Mouse (Mus musculus) C2C12 (cell line): ENCODE measurements around the gene Crtap. TPM values are rescaled to one million over a fixed set of nuclear protein-coding genes. Genes with fewer than 3 reads are reported as not detected.
"Not testable (repeated sequence)": the region's sequence is repeated elsewhere in the genome, so short reads cannot be mapped to it uniquely, and the experiment has no call there.

Experiments
- H3K27me3 ChIP-seq: one replicate; pipeline ENCODE4 v1.6.1; 2011; ENCODE audit not compliant: control insufficient read depth, insufficient read depth, insufficient read length
- H3K36me3 ChIP-seq: one replicate; pipeline ENCODE4 v1.6.1; 2011; ENCODE audit not compliant: control insufficient read depth, insufficient read depth
- H3K4me3 ChIP-seq: one replicate; pipeline ENCODE4 v1.5.1; 2011; ENCODE audit warnings: mild to moderate bottlenecking, control low read depth; ENCODE audit not compliant: poor library complexity, insufficient read depth, severe bottlenecking
- H3K79me2 ChIP-seq: one replicate; pipeline ENCODE4 v1.6.1; 2011; ENCODE audit not compliant: control insufficient read depth, insufficient read depth
- H3K79me3 ChIP-seq: one replicate; pipeline ENCODE4 v1.6.1; 2011; ENCODE audit warnings: low read depth, control low read depth
- H3ac ChIP-seq: one replicate; pipeline ENCODE3; 2011; ENCODE audit warnings: low read depth; ENCODE audit not compliant: control insufficient read depth, insufficient read length
- CEBPB ChIP-seq: IDR thresholded peaks from one replicate; pipeline ENCODE4 v1.6.1; 2011; ENCODE audit warnings: low read depth, mild to moderate bottlenecking, control low read depth, moderate library complexity
- CTCF ChIP-seq: IDR thresholded peaks from one replicate; pipeline ENCODE4 v1.5.1; 2011; ENCODE audit not compliant: control insufficient read depth, insufficient read depth, insufficient read length
- FOSL1 ChIP-seq: IDR thresholded peaks from one replicate; pipeline ENCODE4 v1.8.0; 2011; ENCODE audit warnings: mild to moderate bottlenecking, low read length; ENCODE audit not compliant: poor library complexity, insufficient read depth, severe bottlenecking
- MAX ChIP-seq: IDR thresholded peaks from one replicate; pipeline ENCODE4 v1.6.1; 2011; ENCODE audit warnings: mild to moderate bottlenecking, control low read depth
- MYOD1 ChIP-seq: IDR thresholded peaks from one replicate; pipeline ENCODE4 v1.6.1; 2011; ENCODE audit warnings: low read depth; ENCODE audit not compliant: control insufficient read depth, insufficient read length
- MYOG ChIP-seq: IDR thresholded peaks from one replicate; pipeline ENCODE4 v1.6.1; 2011; ENCODE audit not compliant: control insufficient read depth, insufficient read length; ENCODE audit errors: extremely low read depth
- USF1 ChIP-seq: IDR thresholded peaks from one replicate; pipeline ENCODE4 v1.6.1; 2011; ENCODE audit warnings: low read depth, mild to moderate bottlenecking, control low read depth, moderate library complexity
- polyA plus RNA-seq: library from polyadenylated mRNA; unstranded; fragments of >200 nt; fragmentation: generic; extraction: Trizol; gene quantifications from one replicate; pipeline ENCODE4 v1.2.1, GENCODE M21; 2012; ENCODE audit warnings: missing spikeins

Gene Crtap
- polyA plus RNA-seq, 1 experiment: 116 TPM

GRCm38 (mm10) chr9:114401685-114402080 is 11.2 kb upstream of the Crtap start:
- peak overlapping the region; percentile 75 for H3ac ChIP-seq
- TF ChIP-seq MAX: no peak
- TF ChIP-seq USF1: no peak
- no peak for TF ChIP-seq CTCF
- TF ChIP-seq MYOD1: no peak
- TF ChIP-seq CEBPB: no peak
- H3K36me3 ChIP-seq: peaks cover 11% of the 10 kb centered on the region

GRCm38 (mm10) chr9:114400949-114401684 is 10.6 kb upstream of the Crtap start, which contains the start of the genes Glb1 and Tmppe:
TSS of gene Glb1 (plus strand) at chr9:114401076.
TSS of gene Tmppe (plus strand) at chr9:114401105.
- peaks cover 50% of the 10 kb centered on the region for H3K79me2 ChIP-seq
- H3K79me3 ChIP-seq: peaks cover 24% of the 10 kb centered on the region
- no peak for TF ChIP-seq FOSL1
- peak; percentile 95 for TF ChIP-seq USF1
- TF ChIP-seq CEBPB: no peak
- peak; percentile 14 for TF ChIP-seq MAX
- peak; percentile 38 for TF ChIP-seq MYOD1
- peak; percentile 40 for TF ChIP-seq CTCF
- TF ChIP-seq MYOG: no peak
- H3ac ChIP-seq: peak within 1 kb of the TSS; percentile 75
- H3K4me3 ChIP-seq: peak within 1 kb of the TSS; percentile 56
- no peaks in the 10 kb centered on the region for H3K27me3 ChIP-seq
- H3K36me3 ChIP-seq: peaks cover 7% of the 10 kb centered on the region

More at GRCm38 (mm10) chr9:114401685-114402080, 11.2 kb upstream of the Crtap start:
- H3K4me3 ChIP-seq: peak overlapping the region; percentile 56
- H3K79me2 ChIP-seq: peaks cover 55% of the 10 kb centered on the region
- no peaks in the 10 kb centered on the region for H3K27me3 ChIP-seq
- H3K79me3 ChIP-seq: peaks cover 27% of the 10 kb centered on the region

DNA sequence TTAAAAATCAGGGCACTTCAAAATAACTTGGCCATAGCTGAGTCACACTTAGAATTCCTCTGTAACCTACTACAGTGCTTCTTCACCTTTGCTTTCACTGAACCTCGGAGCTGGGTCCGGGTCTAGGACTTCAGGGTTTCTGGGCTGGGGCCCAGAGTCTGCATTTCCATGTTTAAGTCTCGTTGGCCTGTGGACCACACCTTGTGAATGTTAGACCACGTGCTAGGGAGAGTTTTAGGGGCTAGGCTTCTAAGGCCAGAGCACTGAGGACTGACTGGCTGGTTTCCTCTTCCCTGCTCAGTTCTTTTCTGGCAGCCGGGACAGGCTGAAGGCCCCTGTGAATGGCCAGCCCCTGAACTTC is 10.1 kb upstream of the Crtap start:
- no peak overlapping the region for H3ac ChIP-seq
- peaks cover 44% of the 10 kb centered on the region for H3K79me2 ChIP-seq
- H3K79me3 ChIP-seq: peaks cover 21% of the 10 kb centered on the region
- H3K36me3 ChIP-seq: peaks cover 2% of the 10 kb centered on the region
- no peaks in the 10 kb centered on the region for H3K27me3 ChIP-seq
- TF ChIP-seq MAX: peak; percentile 16
- no peak for TF ChIP-seq CEBPB
- peak overlapping the region; percentile 56 for H3K4me3 ChIP-seq

DNA sequence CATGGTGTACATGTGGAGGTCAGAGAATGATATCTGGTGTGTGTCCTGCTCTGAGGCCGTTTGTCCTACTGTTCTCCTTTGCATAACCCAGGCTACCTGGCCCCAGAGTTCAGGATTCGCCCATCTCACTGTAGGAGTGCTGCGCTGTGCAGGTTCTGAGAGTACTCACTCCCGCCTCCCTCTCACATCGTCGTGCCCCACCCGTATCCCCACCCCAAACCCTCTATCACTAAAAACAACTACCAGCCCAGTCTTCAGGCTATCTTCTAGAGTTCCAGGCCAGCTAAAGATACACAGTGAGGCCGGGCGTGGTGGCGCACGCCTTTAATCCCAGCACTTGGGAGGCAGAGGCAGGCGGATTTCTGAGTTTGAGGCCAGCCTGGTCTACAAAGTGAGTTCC is 9.2 kb upstream of the Crtap start:
- no peaks in the 10 kb centered on the region for H3K36me3 ChIP-seq
- no peaks in the 10 kb centered on the region for H3K27me3 ChIP-seq
- peaks cover 19% of the 10 kb centered on the region for H3K79me3 ChIP-seq
- H3ac ChIP-seq: no peak overlapping the region
- H3K79me2 ChIP-seq: peaks cover 35% of the 10 kb centered on the region
- H3K4me3 ChIP-seq: no peak overlapping the region
- TF ChIP-seq USF1: no peak
- TF ChIP-seq MYOD1: no peak
- TF ChIP-seq CTCF: no peak
- TF ChIP-seq CEBPB: no peak
- no peak for TF ChIP-seq MYOG
- TF ChIP-seq FOSL1: no peak
- no peak for TF ChIP-seq MAX

- Histone ChIP-seq H3K79me3 (no peaks in the 10 kb centered on the region), H3ac (no peak overlapping the region), H3K79me2 (no peaks in the 10 kb centered on the region), H3K36me3 (no peaks in the 10 kb centered on the region), H3K4me3 (no peak overlapping the region), H3K27me3 (no peaks in the 10 kb centered on the region)
- TF ChIP-seq CEBPB (no peak), USF1 (no peak), CTCF (no peak), MAX (no peak), FOSL1 (no peak), MYOG (no peak), MYOD1 (no peak)
Observed at GRCm38 (mm10) chr9:114395258-114395657, 4.8 kb upstream of the Crtap start.

DNA sequence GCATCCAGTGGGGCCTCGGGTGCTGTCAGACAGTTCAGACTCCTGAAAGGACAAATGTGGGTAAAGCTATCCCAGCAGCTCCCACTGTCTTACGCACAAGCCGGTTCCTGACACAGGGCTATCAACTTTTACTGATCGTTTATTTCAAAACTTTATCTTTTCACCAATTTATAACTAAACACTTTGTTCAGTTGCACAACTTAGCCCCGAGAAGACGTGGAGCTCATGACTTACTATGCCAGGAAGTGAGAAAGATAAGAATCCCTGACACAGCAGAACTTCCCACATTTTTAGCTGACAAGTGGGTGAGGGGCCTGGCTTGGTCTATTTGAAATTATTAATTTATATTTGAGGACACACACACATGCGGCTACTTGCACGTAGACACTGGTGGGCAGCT is 4.2 kb upstream of the Crtap start:
- Histone ChIP-seq H3K27me3 (no peaks in the 10 kb centered on the region), H3K79me3 (no peaks in the 10 kb centered on the region), H3K36me3 (no peaks in the 10 kb centered on the region), H3K4me3 (no peak overlapping the region), H3ac (no peak overlapping the region), H3K79me2 (peaks cover 3% of the 10 kb centered on the region)
- no peak for TF ChIP-seq USF1
- TF ChIP-seq MAX: no peak
- TF ChIP-seq MYOG: no peak

DNA sequence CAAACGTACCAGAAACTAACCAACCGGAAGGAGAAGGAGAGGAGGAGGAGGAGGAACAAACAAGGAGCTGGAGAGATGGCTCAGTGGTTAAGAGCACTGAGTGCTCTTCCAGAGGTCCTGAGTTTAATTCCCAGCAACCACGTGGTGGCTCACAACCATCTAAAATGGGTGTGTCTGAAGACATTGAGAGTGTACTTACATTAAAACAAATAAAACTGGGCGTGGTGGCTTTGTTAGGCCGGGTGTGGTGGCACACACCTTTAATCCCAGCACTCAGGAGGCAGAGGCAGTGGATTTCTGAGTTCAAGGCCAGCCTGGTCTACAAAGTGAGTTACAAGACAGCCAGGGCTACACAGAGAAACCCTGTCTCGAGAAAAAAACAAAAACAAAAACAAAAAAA is 3.7 kb upstream of the Crtap start:
- not testable (repeated sequence) for H3ac ChIP-seq, H3K79me2 ChIP-seq, H3K4me3 ChIP-seq, H3K79me3 ChIP-seq, H3K27me3 ChIP-seq, H3K36me3 ChIP-seq
